Mouse (Mus musculus): ENCODE data around the gene Wnt10a. TPM values are rescaled to one million over a fixed set of nuclear protein-coding genes. Genes with fewer than 3 reads are reported as not detected.

Wnt10a gene
- polyA plus RNA-seq, 1 experiment from 2014 or later: not detected

DNA sequence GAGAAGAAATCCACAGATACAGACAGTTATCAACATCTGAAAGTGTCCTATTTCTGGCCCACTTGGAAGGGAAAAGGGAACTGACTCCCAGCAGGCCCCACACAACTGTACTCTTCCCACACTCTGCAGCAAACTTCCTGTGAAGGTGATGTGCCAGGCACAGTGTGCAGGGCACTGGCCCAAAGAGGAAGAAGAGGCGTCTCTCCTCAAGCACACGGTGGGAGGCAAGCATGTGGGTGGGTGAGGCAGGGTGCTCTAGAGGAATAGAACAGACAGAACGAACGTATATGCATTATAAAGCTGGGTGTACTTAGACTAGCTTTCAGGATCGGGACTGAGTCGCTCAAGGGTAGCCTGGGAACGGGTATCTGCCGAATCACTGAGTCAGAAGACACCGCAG, 38.7 kb downstream of the Wnt10a start:
- Histone ChIP-seq H3K27ac (ENCODE audit: low read depth) (no peak overlapping the region), H3K4me3 (ENCODE audit: low read depth, low read length) (no peak overlapping the region), H3K9me3 (ENCODE audit: low read depth, low read length) (no peaks in the 10 kb centered on the region), H3K4me1 (ENCODE audit: insufficient read depth) (no peaks in the 10 kb centered on the region), H3K4me2 (no peak overlapping the region), H3K36me3 (ENCODE audit: insufficient read depth) (no peaks in the 10 kb centered on the region), H3K9ac (no peak overlapping the region), H3K27me3 (ENCODE audit: insufficient read depth, low read length) (no peaks in the 10 kb centered on the region)
- WGBS: 75% methylated on average over 9 of the region's 9 CpGs
- TF ChIP-seq CTCF (IDR thresholded peaks at IDR 0.05; ENCODE audit: low read depth): no peak
- no peak for DNase-seq
- ATAC-seq (ENCODE audit: insufficient read depth): no peak

DNA sequence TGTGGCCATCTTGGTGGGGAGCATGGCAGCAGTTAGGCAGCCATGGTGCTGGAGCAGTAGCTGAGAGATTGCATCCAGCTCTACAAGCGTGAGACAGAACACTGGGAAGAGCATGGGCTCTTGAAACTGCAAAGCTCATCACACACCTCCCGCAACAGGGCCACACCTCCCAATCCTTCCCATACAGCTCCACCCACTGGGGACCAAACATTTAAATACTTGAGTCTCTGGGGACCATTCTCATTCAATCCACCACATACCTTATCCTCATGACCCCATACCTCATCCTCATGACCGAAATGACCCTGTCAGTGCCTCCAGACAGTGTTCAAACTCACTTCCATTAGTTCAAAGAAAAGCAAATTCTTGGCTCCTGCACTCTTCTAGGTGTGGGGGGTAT, 41.9 kb downstream of the Wnt10a start:
- Histone ChIP-seq H3K9me3 (ENCODE audit: low read depth, low read length) (no peaks in the 10 kb centered on the region), H3K4me2 (no peak overlapping the region), H3K4me1 (ENCODE audit: insufficient read depth) (no peaks in the 10 kb centered on the region), H3K27ac (ENCODE audit: low read depth) (no peak overlapping the region), H3K4me3 (ENCODE audit: low read depth, low read length) (no peak overlapping the region), H3K9ac (no peak overlapping the region), H3K27me3 (ENCODE audit: insufficient read depth, low read length) (no peaks in the 10 kb centered on the region), H3K36me3 (ENCODE audit: insufficient read depth) (no peaks in the 10 kb centered on the region)
- no peak for ATAC-seq (ENCODE audit: insufficient read depth)
- WGBS: 73% methylated on average over 3 of the region's 3 CpGs
- DNase-seq: no peak
- TF ChIP-seq CTCF (IDR thresholded peaks at IDR 0.05; ENCODE audit: low read depth): no peak

DNA sequence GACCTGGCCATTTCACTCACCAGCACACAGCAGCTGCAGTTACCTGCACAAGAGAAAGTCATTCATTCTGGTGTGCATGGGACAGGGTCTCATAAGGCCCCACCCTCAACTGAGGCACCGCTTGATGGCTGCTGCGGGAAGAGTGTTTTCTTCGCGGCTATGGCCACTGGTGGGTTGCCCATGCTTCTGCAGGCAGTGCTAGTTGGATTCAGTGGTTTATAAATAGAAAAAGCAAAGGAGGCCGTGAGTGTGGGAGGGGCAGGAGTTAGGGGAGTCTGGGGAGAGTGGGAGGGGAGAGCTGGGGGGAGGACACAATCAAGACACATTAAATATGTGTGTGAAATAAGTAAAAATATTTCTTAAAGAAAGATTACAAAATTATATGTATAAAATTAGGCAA, 51.8 kb downstream of the Wnt10a start:
- DNase-seq: no peak
- no peaks in the 10 kb centered on the region for H3K4me1 ChIP-seq (ENCODE audit: insufficient read depth)
- H3K4me2 ChIP-seq: no peak overlapping the region
- H3K27ac ChIP-seq (ENCODE audit: low read depth): no peak overlapping the region
- H3K36me3 ChIP-seq (ENCODE audit: insufficient read depth): no peaks in the 10 kb centered on the region
- H3K9me3 ChIP-seq (ENCODE audit: low read depth, low read length): no peaks in the 10 kb centered on the region
- no peak for ATAC-seq (ENCODE audit: insufficient read depth)
- WGBS: 69% methylated on average over 5 of the region's 5 CpGs
- TF ChIP-seq CTCF (IDR thresholded peaks at IDR 0.05; ENCODE audit: low read depth): no peak
- no peaks in the 10 kb centered on the region for H3K27me3 ChIP-seq (ENCODE audit: insufficient read depth, low read length)
- no peak overlapping the region for H3K9ac ChIP-seq
- no peak overlapping the region for H3K4me3 ChIP-seq (ENCODE audit: low read depth, low read length)

DNA sequence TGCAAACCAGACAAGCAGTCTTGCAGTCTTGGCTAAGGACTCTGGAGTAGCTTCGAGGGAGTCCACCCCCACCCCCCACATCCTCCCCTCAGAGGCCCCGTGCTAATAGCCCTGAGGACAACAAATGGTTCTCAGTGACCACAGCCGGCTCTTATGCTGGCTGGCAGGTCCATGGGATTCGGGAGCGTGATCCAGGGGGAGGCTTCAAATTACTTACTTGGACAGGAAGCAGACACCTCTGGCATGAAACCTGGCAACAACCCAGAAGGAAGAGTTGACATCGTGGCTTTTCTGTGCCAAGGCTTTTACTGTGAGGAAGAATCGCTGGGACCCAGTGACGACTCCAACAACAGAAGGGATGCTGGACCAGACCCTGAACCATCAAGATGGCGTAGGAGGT, 55.0 kb downstream of the Wnt10a start:
- no peaks in the 10 kb centered on the region for H3K36me3 ChIP-seq (ENCODE audit: insufficient read depth)
- no peaks in the 10 kb centered on the region for H3K9me3 ChIP-seq (ENCODE audit: low read depth, low read length)
- ATAC-seq (ENCODE audit: insufficient read depth) (no peak), DNase-seq (no peak)
- no peak overlapping the region for H3K27ac ChIP-seq (ENCODE audit: low read depth)
- no peaks in the 10 kb centered on the region for H3K4me1 ChIP-seq (ENCODE audit: insufficient read depth)
- H3K4me2 ChIP-seq: no peak overlapping the region
- H3K27me3 ChIP-seq (ENCODE audit: insufficient read depth, low read length): peaks cover 20% of the 10 kb centered on the region
- no peak overlapping the region for H3K9ac ChIP-seq
- WGBS: 32% methylated on average over 9 of the region's 9 CpGs
- TF ChIP-seq CTCF (IDR thresholded peaks at IDR 0.05; ENCODE audit: low read depth): no peak
- no peak overlapping the region for H3K4me3 ChIP-seq (ENCODE audit: low read depth, low read length)

DNA sequence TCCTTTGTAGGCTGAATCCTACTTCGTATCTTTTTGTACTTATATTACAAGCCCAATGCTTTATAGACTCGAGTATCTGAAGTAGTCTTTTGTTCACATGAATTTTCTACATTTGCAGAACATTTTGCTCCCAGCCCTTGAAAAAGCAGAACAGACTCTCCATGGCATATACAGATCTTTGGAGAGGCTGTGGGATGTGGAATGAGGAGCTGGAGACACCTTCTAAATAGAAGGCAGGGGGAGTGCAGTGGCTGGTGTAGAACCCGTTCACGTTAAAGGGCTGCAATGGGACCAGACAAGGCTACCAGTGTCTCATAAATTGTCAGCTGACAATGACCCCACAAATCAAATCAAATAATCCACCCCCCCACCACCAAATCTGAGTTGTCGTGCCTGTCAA, 57.6 kb downstream of the Wnt10a start:
- no peak for ATAC-seq (ENCODE audit: insufficient read depth)
- H3K27me3 ChIP-seq (ENCODE audit: insufficient read depth, low read length): peaks cover 45% of the 10 kb centered on the region
- 50% methylated on average over 5 of the region's 5 CpGs for WGBS

DNA sequence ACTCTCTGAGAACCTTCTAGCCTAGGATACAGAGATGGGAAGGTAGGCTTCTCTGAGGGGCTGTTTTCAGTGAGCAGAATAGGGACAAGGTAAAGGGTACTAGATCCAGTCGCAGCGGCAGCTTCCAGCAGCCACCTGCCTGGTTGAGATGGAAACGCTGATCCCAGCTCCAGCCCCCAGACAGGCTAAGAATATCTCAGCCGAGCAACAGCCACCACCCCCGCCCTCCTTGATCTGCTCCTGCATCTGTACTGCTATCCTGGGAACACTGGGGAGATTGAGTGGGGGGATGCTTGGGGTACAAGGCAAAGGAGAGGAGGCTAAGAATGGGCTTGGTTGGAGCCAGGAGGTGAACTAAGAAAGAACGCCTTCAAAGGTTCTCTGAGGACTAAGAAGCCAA, 58.9 kb downstream of the Wnt10a start:
- 16% methylated on average over 6 of the region's 6 CpGs for WGBS
- Histone ChIP-seq H3K9ac (no peak overlapping the region), H3K27ac (ENCODE audit: low read depth) (no peak overlapping the region), H3K4me3 (ENCODE audit: low read depth, low read length) (no peak overlapping the region), H3K9me3 (ENCODE audit: low read depth, low read length) (no peaks in the 10 kb centered on the region), H3K4me1 (ENCODE audit: insufficient read depth) (0 out of 2 replicates have a peak, but pooled peaks cover 2% of the 10 kb centered on the region), H3K27me3 (ENCODE audit: insufficient read depth, low read length) (peaks cover 55% of the 10 kb centered on the region), H3K4me2 (no peak overlapping the region), H3K36me3 (ENCODE audit: insufficient read depth) (no peaks in the 10 kb centered on the region)
- no peak for TF ChIP-seq CTCF (IDR thresholded peaks at IDR 0.05; ENCODE audit: low read depth)
- no peak for DNase-seq
- no peak for ATAC-seq (ENCODE audit: insufficient read depth)

More for the DNA sequence above, 57.6 kb downstream of the Wnt10a start:
- Histone ChIP-seq H3K4me2 (no peak overlapping the region), H3K9me3 (ENCODE audit: low read depth, low read length) (no peaks in the 10 kb centered on the region), H3K9ac (no peak overlapping the region), H3K27ac (ENCODE audit: low read depth) (no peak overlapping the region), H3K36me3 (ENCODE audit: insufficient read depth) (no peaks in the 10 kb centered on the region), H3K4me3 (ENCODE audit: low read depth, low read length) (no peak overlapping the region), H3K4me1 (ENCODE audit: insufficient read depth) (no peaks in the 10 kb centered on the region)
- no peak for TF ChIP-seq CTCF (IDR thresholded peaks at IDR 0.05; ENCODE audit: low read depth)
- DNase-seq: no peak

DNA sequence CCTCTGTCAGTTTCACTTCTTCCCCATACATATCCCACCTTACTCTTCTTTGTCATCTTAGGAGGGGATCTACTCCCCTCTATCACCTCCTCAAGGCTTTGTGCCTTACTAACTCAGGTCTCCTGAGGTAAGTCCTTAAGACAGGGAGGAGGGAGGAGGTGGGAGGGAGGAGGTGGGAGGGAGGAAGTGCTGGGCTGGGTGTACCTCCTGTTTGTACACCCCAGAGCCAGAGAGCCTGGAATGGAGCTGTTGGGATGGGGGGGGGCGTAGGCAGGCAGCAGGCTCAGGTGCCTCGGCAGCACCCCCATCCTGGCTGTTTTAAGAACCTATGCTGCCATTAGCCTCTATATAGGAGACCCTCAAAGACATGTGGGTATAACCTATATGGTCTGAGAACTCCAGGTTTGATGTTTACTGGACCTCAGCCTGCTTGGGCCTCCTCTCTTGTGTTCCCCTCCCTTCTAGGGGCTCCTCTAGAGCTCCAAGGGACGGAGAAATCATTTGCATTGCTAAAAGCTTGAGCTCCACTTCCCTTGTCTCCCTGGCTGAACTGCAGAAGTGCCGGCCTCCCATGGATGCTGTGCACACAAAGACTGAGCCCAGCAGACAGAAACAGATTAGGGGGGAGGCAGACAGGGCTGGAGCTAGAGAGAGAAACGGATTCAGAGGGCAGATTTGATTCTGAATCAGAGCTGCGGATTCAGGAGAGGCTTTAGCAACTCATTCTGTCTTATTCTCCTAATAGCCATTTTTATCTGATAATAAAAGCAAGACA, 59.9 kb downstream of the Wnt10a start:
- no peaks in the 10 kb centered on the region for H3K36me3 ChIP-seq (ENCODE audit: insufficient read depth)
- no peak overlapping the region for H3K27ac ChIP-seq (ENCODE audit: low read depth)
- no peak overlapping the region for H3K4me3 ChIP-seq (ENCODE audit: low read depth, low read length)
- no peak overlapping the region for H3K9ac ChIP-seq
- DNase-seq (no peak), ATAC-seq (ENCODE audit: insufficient read depth) (no peak)
- no peak overlapping the region for H3K4me2 ChIP-seq
- peaks cover 65% of the 10 kb centered on the region for H3K27me3 ChIP-seq (ENCODE audit: insufficient read depth, low read length)
- H3K4me1 ChIP-seq (ENCODE audit: insufficient read depth): peaks cover 8% of the 10 kb centered on the region; the same call in 1 of the 2 replicates
- H3K9me3 ChIP-seq (ENCODE audit: low read depth, low read length): no peaks in the 10 kb centered on the region
- 9% methylated on average over 6 of the region's 6 CpGs for WGBS
- TF ChIP-seq CTCF (IDR thresholded peaks at IDR 0.05; ENCODE audit: low read depth): no peak

Other genes with a start within 250 kb of the Wnt10a start
- 0.45 and 0.68 TPM in 2 replicates for gene Plcd4, start 248.6 kb upstream of the Wnt10a start, polyA plus RNA-seq (2014; fragmentation: Nextera tagmentation; extraction: Ambion mirVana)
- 40.4 and 41.2 TPM in 2 replicates for gene Usp37, start 247.2 kb upstream of the Wnt10a start, polyA plus RNA-seq (2014; fragmentation: Nextera tagmentation; extraction: Ambion mirVana)
- 9.9 and 11.6 TPM in 2 replicates for gene Zfp142, start 203.3 kb upstream of the Wnt10a start, polyA plus RNA-seq (2014; fragmentation: Nextera tagmentation; extraction: Ambion mirVana)
- 17.8 and 21.3 TPM in 2 replicates for gene Bcs1l, start 203.2 kb upstream of the Wnt10a start, polyA plus RNA-seq (2014; fragmentation: Nextera tagmentation; extraction: Ambion mirVana)
- 5.3 and 7.5 TPM in 2 replicates for gene Rnf25, start 190.1 kb upstream of the Wnt10a start, polyA plus RNA-seq (2014; fragmentation: Nextera tagmentation; extraction: Ambion mirVana)
- gene Stk36, start 190.1 kb upstream of the Wnt10a start, polyA plus RNA-seq (2014; fragmentation: Nextera tagmentation; extraction: Ambion mirVana): 5.8 and 7.4 TPM in 2 replicates
- 32.6 and 37.9 TPM in 2 replicates for gene Ttll4, start 129.8 kb upstream of the Wnt10a start, polyA plus RNA-seq (2014; fragmentation: Nextera tagmentation; extraction: Ambion mirVana)
- gene Cyp27a1, start 77.9 kb upstream of the Wnt10a start, polyA plus RNA-seq (2014; fragmentation: Nextera tagmentation; extraction: Ambion mirVana): 1.9 and 2.2 TPM in 2 replicates
- 0.12 and 0.29 TPM in 2 replicates for gene Prkag3, start 42.3 kb upstream of the Wnt10a start, polyA plus RNA-seq (2014; fragmentation: Nextera tagmentation; extraction: Ambion mirVana)
- gene Wnt6, start 19.6 kb upstream of the Wnt10a start, polyA plus RNA-seq (2014; fragmentation: Nextera tagmentation; extraction: Ambion mirVana): 0.53 and 0.57 TPM in 2 replicates
- gene Cdk5r2, start 63.4 kb downstream of the Wnt10a start, polyA plus RNA-seq (2014; fragmentation: Nextera tagmentation; extraction: Ambion mirVana): not detected in 2 replicates
- not detected in 2 replicates for gene Fev, start 93.9 kb downstream of the Wnt10a start, polyA plus RNA-seq (2014; fragmentation: Nextera tagmentation; extraction: Ambion mirVana)
- not detected in 2 replicates for gene Cryba2, start 101.6 kb downstream of the Wnt10a start, polyA plus RNA-seq (2014; fragmentation: Nextera tagmentation; extraction: Ambion mirVana)
- gene Cfap65, start 144.1 kb downstream of the Wnt10a start, polyA plus RNA-seq (2014; fragmentation: Nextera tagmentation; extraction: Ambion mirVana): 0.05 and 0.14 TPM in 2 replicates
- 0.12 and 0.14 TPM in 2 replicates for gene Ihh, start 160.2 kb downstream of the Wnt10a start, polyA plus RNA-seq (2014; fragmentation: Nextera tagmentation; extraction: Ambion mirVana)

Data from lung, embryonic 14.5 days (tissue).